Mouse (Mus musculus): ENCODE measurements at regions not wholly inside any gene's neighbourhood (a gene's known extent, or its start where the extent isn't known, plus 50 kb on each side); places are given as distances from the start of the nearest gene placed in this dataset.

- TF ChIP-seq EP300 (IDR thresholded peaks at IDR 0.05; ENCODE audit: insufficient read depth, low read depth, low read length) (no peak), CTCF (IDR thresholded peaks at IDR 0.05; ENCODE audit: low read depth, low read length) (no peak), POLR2A (IDR thresholded peaks at IDR 0.05; ENCODE audit: insufficient read depth, low read length) (no peak)
- Histone ChIP-seq H3K27ac (ENCODE audit: insufficient read depth, low read length) (no peak overlapping the region), H3K4me1 (ENCODE audit: control insufficient read depth, insufficient read depth, low read length) (no peaks in the 10 kb centered on the region), H3K9me3 (replicated peaks; ENCODE audit: control insufficient read depth, insufficient read depth, low read length, poor library complexity, severe bottlenecking) (no peaks in the 10 kb centered on the region), H3K4me3 (ENCODE audit: low read depth, low read length) (no peak overlapping the region), H3K36me3 (ENCODE audit: control insufficient read depth, insufficient read depth, low read length, poor library complexity, severe bottlenecking) (no peaks in the 10 kb centered on the region), H3K9ac (ENCODE audit: low read depth, poor library complexity, severe bottlenecking) (no peak overlapping the region), H3K27me3 (ENCODE audit: control insufficient read depth, insufficient read depth, low read length, poor library complexity, severe bottlenecking) (no peaks in the 10 kb centered on the region)
Measured at GRCm38 (mm10) chr15:52406156-52406885, 1478.4 kb upstream of the Gm7489 start.

GRCm38 (mm10) chr15:52412869-52413771 is 1471.6 kb upstream of the Gm7489 start:
- H3K9me3 ChIP-seq (replicated peaks; ENCODE audit: control insufficient read depth, insufficient read depth, low read length, poor library complexity, severe bottlenecking) = no peaks in the 10 kb centered on the region
- no peaks in the 10 kb centered on the region for H3K27me3 ChIP-seq (ENCODE audit: control insufficient read depth, insufficient read depth, low read length, poor library complexity, severe bottlenecking)
- no peak overlapping the region for H3K9ac ChIP-seq (ENCODE audit: low read depth, poor library complexity, severe bottlenecking)
- H3K4me3 ChIP-seq (ENCODE audit: low read depth, low read length) = no peak overlapping the region
- no peak overlapping the region for H3K27ac ChIP-seq (ENCODE audit: insufficient read depth, low read length)
- no peaks in the 10 kb centered on the region for H3K4me1 ChIP-seq (ENCODE audit: control insufficient read depth, insufficient read depth, low read length)
- no peak for TF ChIP-seq POLR2A (IDR thresholded peaks at IDR 0.05; ENCODE audit: insufficient read depth, low read length)
- TF ChIP-seq CTCF (IDR thresholded peaks at IDR 0.05; ENCODE audit: low read depth, low read length) = no peak
- TF ChIP-seq EP300 (IDR thresholded peaks at IDR 0.05; ENCODE audit: insufficient read depth, low read depth, low read length) = no peak
- H3K36me3 ChIP-seq (ENCODE audit: control insufficient read depth, insufficient read depth, low read length, poor library complexity, severe bottlenecking) = no peaks in the 10 kb centered on the region

GRCm38 (mm10) chr15:52425976-52426375 is 1458.7 kb upstream of the Gm7489 start:
- TF ChIP-seq EP300 (IDR thresholded peaks at IDR 0.05; ENCODE audit: insufficient read depth, low read depth, low read length) (no peak), POLR2A (IDR thresholded peaks at IDR 0.05; ENCODE audit: insufficient read depth, low read length) (no peak), CTCF (IDR thresholded peaks at IDR 0.05; ENCODE audit: low read depth, low read length) (no peak)
- no peaks in the 10 kb centered on the region for H3K4me1 ChIP-seq (ENCODE audit: control insufficient read depth, insufficient read depth, low read length)

GRCm38 (mm10) chr15:52430491-52431158 is 1454.1 kb upstream of the Gm7489 start:
- no peaks in the 10 kb centered on the region for H3K9me3 ChIP-seq (replicated peaks; ENCODE audit: control insufficient read depth, insufficient read depth, low read length, poor library complexity, severe bottlenecking)
- H3K36me3 ChIP-seq (ENCODE audit: control insufficient read depth, insufficient read depth, low read length, poor library complexity, severe bottlenecking) = no peaks in the 10 kb centered on the region
- H3K27ac ChIP-seq (ENCODE audit: insufficient read depth, low read length) = no peak overlapping the region
- no peaks in the 10 kb centered on the region for H3K4me1 ChIP-seq (ENCODE audit: control insufficient read depth, insufficient read depth, low read length)
- H3K27me3 ChIP-seq (ENCODE audit: control insufficient read depth, insufficient read depth, low read length, poor library complexity, severe bottlenecking) = no peaks in the 10 kb centered on the region
- H3K9ac ChIP-seq (ENCODE audit: low read depth, poor library complexity, severe bottlenecking) = no peak overlapping the region
- no peak overlapping the region for H3K4me3 ChIP-seq (ENCODE audit: low read depth, low read length)
- TF ChIP-seq POLR2A (IDR thresholded peaks at IDR 0.05; ENCODE audit: insufficient read depth, low read length) (no peak), CTCF (IDR thresholded peaks at IDR 0.05; ENCODE audit: low read depth, low read length) (no peak)

More at GRCm38 (mm10) chr15:52425976-52426375, 1458.7 kb upstream of the Gm7489 start:
- Histone ChIP-seq H3K27ac (ENCODE audit: insufficient read depth, low read length) (no peak overlapping the region), H3K9ac (ENCODE audit: low read depth, poor library complexity, severe bottlenecking) (no peak overlapping the region), H3K9me3 (replicated peaks; ENCODE audit: control insufficient read depth, insufficient read depth, low read length, poor library complexity, severe bottlenecking) (no peaks in the 10 kb centered on the region), H3K4me3 (ENCODE audit: low read depth, low read length) (no peak overlapping the region), H3K36me3 (ENCODE audit: control insufficient read depth, insufficient read depth, low read length, poor library complexity, severe bottlenecking) (no peaks in the 10 kb centered on the region), H3K27me3 (ENCODE audit: control insufficient read depth, insufficient read depth, low read length, poor library complexity, severe bottlenecking) (no peaks in the 10 kb centered on the region)

- Histone ChIP-seq H3K27me3 (ENCODE audit: control insufficient read depth, insufficient read depth, low read length, poor library complexity, severe bottlenecking) (no peaks in the 10 kb centered on the region), H3K27ac (ENCODE audit: insufficient read depth, low read length) (no peak overlapping the region), H3K9ac (ENCODE audit: low read depth, poor library complexity, severe bottlenecking) (no peak overlapping the region), H3K36me3 (ENCODE audit: control insufficient read depth, insufficient read depth, low read length, poor library complexity, severe bottlenecking) (no peaks in the 10 kb centered on the region), H3K4me3 (ENCODE audit: low read depth, low read length) (no peak overlapping the region), H3K4me1 (ENCODE audit: control insufficient read depth, insufficient read depth, low read length) (no peaks in the 10 kb centered on the region), H3K9me3 (replicated peaks; ENCODE audit: control insufficient read depth, insufficient read depth, low read length, poor library complexity, severe bottlenecking) (no peaks in the 10 kb centered on the region)
- TF ChIP-seq POLR2A (IDR thresholded peaks at IDR 0.05; ENCODE audit: insufficient read depth, low read length) = no peak
- TF ChIP-seq EP300 (IDR thresholded peaks at IDR 0.05; ENCODE audit: insufficient read depth, low read depth, low read length) = no peak
- TF ChIP-seq CTCF (IDR thresholded peaks at IDR 0.05; ENCODE audit: low read depth, low read length) = no peak
Measured at GRCm38 (mm10) chr15:52433639-52434038, 1451.1 kb upstream of the Gm7489 start.

Measured in ES-Bruce4 (cell line).